Mouse (Mus musculus): Measurements from ENCODE around the gene Ccdc38. TPM values are rescaled to one million over a fixed set of nuclear protein-coding genes. Genes with fewer than 3 reads are reported as not detected.

Gene Ccdc38
- not detected in 4 replicates for total RNA-seq (2023)

DNA sequence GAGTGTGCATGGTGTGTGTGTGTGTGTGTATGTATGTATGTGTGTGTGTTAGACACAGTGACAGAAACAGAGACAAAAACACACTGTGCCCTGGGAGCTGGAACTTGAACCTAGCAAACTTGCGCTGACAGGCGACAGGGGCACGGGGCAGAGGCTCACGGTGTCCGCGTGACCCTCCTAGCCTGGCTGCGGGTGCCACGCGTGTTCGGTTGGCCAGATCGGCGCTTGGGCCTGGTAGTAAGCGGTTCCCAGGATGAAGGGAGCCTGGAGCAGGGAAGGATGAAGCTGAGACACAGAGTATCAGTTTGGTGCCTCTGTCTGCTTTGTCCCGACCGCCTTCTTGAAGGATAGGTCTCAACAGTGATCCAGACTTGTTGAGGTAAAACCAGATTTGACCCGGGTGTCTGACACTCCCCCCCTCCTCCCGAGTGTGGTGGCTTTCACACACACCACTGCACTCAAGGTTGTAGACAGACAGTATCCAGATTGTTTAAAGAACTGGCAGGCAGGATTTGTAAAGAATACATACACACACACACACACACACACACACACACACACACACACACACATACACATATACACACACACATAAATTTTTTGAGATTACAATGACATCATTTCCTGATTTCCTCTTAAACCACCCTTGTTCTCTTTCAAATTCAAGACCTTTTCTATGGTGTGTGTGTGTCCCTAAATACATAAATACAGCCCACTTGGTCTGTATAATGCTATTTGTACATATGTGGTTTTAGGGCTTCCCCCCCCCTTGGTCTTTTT lies at the start of gene Ccdc38:
Gene Ccdc38 (plus strand): TSS at position 202 of the 780 bp plus-strand sequence.

DNA sequence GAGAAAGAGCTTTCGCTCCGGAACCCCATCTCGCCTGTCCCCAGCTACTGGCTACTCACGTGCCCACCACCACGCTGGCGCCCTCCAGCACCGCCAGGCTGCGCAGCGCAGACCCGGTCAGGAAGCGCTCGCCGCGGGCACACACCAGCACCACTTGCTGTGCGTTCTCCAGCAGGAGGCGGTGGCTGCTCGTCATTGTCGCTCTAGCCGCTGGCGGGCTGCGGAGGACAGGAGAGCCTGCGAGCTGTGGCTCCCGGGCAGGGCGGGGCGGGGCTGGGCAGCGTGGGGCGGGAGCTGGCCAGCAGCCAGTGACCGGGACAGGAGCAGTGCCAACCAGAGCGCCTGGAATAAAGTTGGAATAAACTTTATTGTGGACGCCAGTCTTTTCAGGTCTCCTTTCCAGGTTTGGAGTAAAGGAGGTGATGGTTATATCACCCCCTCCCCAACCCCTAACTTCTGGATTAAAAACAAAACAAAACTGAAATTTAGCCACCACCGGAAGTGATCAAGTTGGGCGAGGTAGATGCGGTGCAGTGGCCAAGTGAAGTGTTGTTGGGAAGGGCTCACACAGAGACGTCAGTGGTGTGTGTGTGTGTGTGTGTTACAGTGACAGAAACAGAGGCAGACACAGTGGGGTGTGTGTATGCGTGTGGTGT lies 529 bp upstream of the Ccdc38 start, which contains the start of gene Amdhd1:
Gene Amdhd1 (minus strand): TSS at position 259 of the 656 bp plus-strand sequence.

DNA sequence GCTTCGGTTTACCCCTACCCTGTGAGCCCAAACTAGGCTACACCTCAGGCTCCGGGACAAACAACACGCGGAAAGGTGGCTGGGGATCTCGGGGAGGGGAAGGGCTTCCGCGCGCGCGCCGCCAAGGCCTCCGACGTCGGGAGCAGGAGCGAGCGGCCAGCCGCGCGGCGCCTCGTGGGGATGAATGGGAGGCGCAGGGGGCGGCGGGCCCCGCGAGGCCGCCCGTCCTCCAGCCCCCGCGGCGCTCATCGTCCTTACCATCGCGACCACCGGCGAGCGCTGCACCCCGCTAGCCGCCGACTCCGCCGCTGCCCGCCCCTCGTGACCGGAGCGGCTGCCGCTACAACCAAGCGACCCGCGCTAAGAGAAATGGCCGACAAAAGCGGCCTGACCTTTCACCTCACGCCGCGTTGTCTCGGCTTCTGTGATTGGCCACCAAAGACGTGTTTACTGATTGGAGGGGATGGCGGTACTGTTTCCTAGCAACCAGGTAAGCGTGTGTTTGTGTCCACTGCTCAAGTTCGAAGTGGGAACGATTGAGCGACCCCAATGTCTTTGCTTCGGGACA lies 48.9 kb downstream of the Ccdc38 start, which contains the start of gene Snrpf:
Gene Snrpf (minus strand): TSS at position 426 of the 568 bp plus-strand sequence.

Other genes with a start within 250 kb of the Ccdc38 start
- 61.8 to 76.1 TPM (median 66.4 TPM) in 4 replicates for gene Elk3, start 229.5 kb upstream of the Ccdc38 start, total RNA-seq (2023)
- gene Lta4h, start 87.2 kb upstream of the Ccdc38 start, total RNA-seq (2023): 56.6 to 74.5 TPM (median 62.0 TPM) in 4 replicates
- gene Hal, start 51.9 kb upstream of the Ccdc38 start, total RNA-seq (2023): 0.52 to 1.4 TPM (median 0.67 TPM) in 4 replicates
- not detected in 4 replicates for gene Amdhd1, start 599 bp upstream of the Ccdc38 start, total RNA-seq (2023)
- 18.8 to 24.3 TPM (median 19.3 TPM) in 4 replicates for gene Snrpf, start 49.1 kb downstream of the Ccdc38 start, total RNA-seq (2023)
- gene Ntn4, start 100.0 kb downstream of the Ccdc38 start, total RNA-seq (2023): not detected in 4 replicates

All from B cell, adult 62 days (primary cell).